16 mouse cellular contexts compared by ENCODE assay signal in genomic region chr17:44611543-44611942, GRCm38 (mm10).
"Had no signal": no experiment of that assay in that cellular context is flagged by ENCODE, and none has a peak within 500 bp of the region (broad histone marks: within the 10 kb centered on the region; RNA-seq: fewer than 3 reads in every experiment).

No protein-coding gene starts in this region.

- DNase-seq: retina, postnatal 1 day; right cerebral cortex, adult 18-20 months; right cerebral cortex, postnatal 14 days; right cerebral cortex, postnatal 25 days; right cerebral cortex, postnatal 4 days; spleen, adult 18-20 months; thymus, adult 18-20 months; thymus, adult 2 months; thymus, postnatal 14 days; thymus, postnatal 25 days; thymus, postnatal 36 days; thymus, postnatal 4 days had no signal

- H3K27me3 ChIP-seq: neural tube, embryonic 13.5 days; neural tube, embryonic 15.5 days; stomach, embryonic 15.5 days had no signal

- H3K4me2 ChIP-seq: neural tube, embryonic 13.5 days; neural tube, embryonic 15.5 days; stomach, embryonic 15.5 days had no signal

- H3K4me3 ChIP-seq: neural tube, embryonic 13.5 days; neural tube, embryonic 15.5 days; stomach, embryonic 15.5 days had no signal

- H3K9ac ChIP-seq: neural tube, embryonic 13.5 days; neural tube, embryonic 15.5 days; stomach, embryonic 15.5 days had no signal

- H3K9me3 ChIP-seq: neural tube, embryonic 13.5 days; neural tube, embryonic 15.5 days; stomach, embryonic 15.5 days had no signal

- H3K36me3 ChIP-seq: neural tube, embryonic 13.5 days; neural tube, embryonic 15.5 days; stomach, embryonic 15.5 days had no signal

- H3K27ac ChIP-seq: neural tube, embryonic 13.5 days; neural tube, embryonic 15.5 days; stomach, embryonic 15.5 days; stomach, postnatal 0 days had no signal
